Mouse (Mus musculus) forebrain, embryonic 14.5 days (tissue): Measurements from ENCODE around the gene Abcb11. TPM values are rescaled to one million over a fixed set of nuclear protein-coding genes. Genes with fewer than 3 reads are reported as not detected.

Experiments
- ATAC-seq: fragments of 200-750 bp; cut with Nextera tagmentation; 2 replicates; pipeline ENCODE4 v1.8.0; 2017; ENCODE audit warnings: mild to moderate bottlenecking, moderate library complexity
- DNase-seq: peaks from one replicate; pipeline ENCODE4 v3.0.0-alpha.2; 2015; ENCODE audit warnings: low spot score
- H3K27ac ChIP-seq: fragments of 300-500 bp; sonication (generic); 2 replicates; pipeline ENCODE4 v1.5.1; 2014; ENCODE audit warnings: low read depth, mild to moderate bottlenecking, control low read depth, low read length, moderate library complexity
- H3K27me3 ChIP-seq: fragments of 300-500 bp; sonication (generic); replicated peaks from 2 replicates; pipeline ENCODE4 v1.6.1; 2014; ENCODE audit warnings: low read length, control low read depth, mixed read lengths; ENCODE audit not compliant: control insufficient read depth, insufficient read depth
- H3K36me3 ChIP-seq: fragments of 300-500 bp; sonication (generic); 2 replicates; pipeline ENCODE4 v1.6.1; 2014; ENCODE audit warnings: low read length, control low read depth; ENCODE audit not compliant: control insufficient read depth, insufficient read depth
- H3K4me1 ChIP-seq: fragments of 300-500 bp; sonication (generic); 2 replicates; pipeline ENCODE4 v1.6.1; 2014; ENCODE audit warnings: antibody characterized with exemption, low read length, control low read depth; ENCODE audit not compliant: control insufficient read depth, insufficient read depth
- H3K4me2 ChIP-seq: fragments of 300-500 bp; sonication (generic); 2 replicates; pipeline ENCODE4 v1.6.1; 2014; ENCODE audit warnings: mild to moderate bottlenecking, control low read depth, low read length
- H3K4me3 ChIP-seq: fragments of 300-500 bp; sonication (generic); 2 replicates; pipeline ENCODE4 v1.5.1; 2014; ENCODE audit warnings: low read depth, low read length, control low read depth
- H3K9ac ChIP-seq: fragments of 300-500 bp; sonication (generic); 2 replicates; pipeline ENCODE4 v1.6.1; 2014; ENCODE audit warnings: mild to moderate bottlenecking, low read length, control low read depth, moderate library complexity
- H3K9me3 ChIP-seq: fragments of 300-500 bp; sonication (generic); replicated peaks from 2 replicates; pipeline ENCODE4 v1.6.1; 2016; ENCODE audit warnings: low read length, control low read depth, mixed read lengths; ENCODE audit not compliant: control insufficient read depth
- WGBS: fragments of 180-500 bp; shearing (Covaris S2); extraction: QIAGEN DNeasy Blood & Tissue Kit; methylation state at CpG from one replicate; pipeline ENCODE4 v1.1.7; 2014; 5-methylcytosine and 5-hydroxymethylcytosine counted together
- polyA plus RNA-seq: library from polyadenylated mRNA; unstranded; fragments of >200 nt; fragmentation: Nextera tagmentation; extraction: Ambion mirVana; gene quantifications from 2 replicates; pipeline ENCODE4 v1.2.1, GENCODE M21; 2014

Abcb11 gene
- 0.04 TPM in 1 of 2 replicates, not detected in the other for polyA plus RNA-seq

DNA sequence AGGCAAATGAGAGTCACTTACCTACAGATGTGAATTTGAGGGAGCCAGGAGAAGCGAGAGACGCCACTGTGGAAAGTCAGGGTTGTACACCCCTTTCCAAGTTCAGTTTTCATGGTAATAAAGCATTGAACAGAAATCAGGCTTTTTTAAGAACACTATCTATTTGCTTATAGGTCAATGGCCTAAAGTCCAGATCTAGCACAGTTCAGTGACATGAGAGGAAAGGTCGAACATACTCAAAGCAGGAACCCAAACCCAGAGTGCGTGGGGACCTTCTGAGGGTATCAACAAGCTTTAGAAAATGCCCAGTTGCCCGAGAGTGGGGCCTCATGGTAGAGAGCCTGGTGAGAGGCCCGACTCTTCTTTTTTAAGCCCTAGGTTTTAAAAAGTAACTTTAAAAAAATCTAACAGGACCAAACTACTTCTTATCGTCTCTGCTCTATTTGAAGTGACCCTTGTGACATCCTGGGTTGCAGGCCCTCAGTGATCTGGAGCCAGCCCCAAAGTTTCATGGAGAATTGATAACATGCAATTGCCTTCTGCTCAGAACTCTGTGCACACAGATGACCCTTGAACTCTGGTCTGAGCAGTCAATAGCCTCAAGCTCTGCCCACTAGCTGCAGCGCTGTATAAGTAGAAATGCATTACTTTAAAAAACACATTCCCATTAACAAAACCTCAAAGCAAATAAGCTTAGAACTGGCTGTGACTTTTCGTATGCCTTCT, at the start of gene Abcb11:
TSS of gene Abcb11 (minus strand) at position 121 of the 726 bp plus-strand sequence.
- no peaks in the 10 kb centered on the region for H3K36me3 ChIP-seq
- H3K9me3 ChIP-seq, result no peaks in the 10 kb centered on the region
- H3K4me3 ChIP-seq, result no peak within 1 kb of the TSS
- no peak within 1 kb of the TSS for H3K4me2 ChIP-seq
- H3K4me1 ChIP-seq, result no peaks in the 10 kb centered on the region
- no peaks in the 10 kb centered on the region for H3K27me3 ChIP-seq
- DNase-seq (no peak), ATAC-seq (no peak)
- 93% methylated on average over 9 of the region's 9 CpGs for WGBS
- no peak within 1 kb of the TSS for H3K9ac ChIP-seq
- no peak within 1 kb of the TSS for H3K27ac ChIP-seq

DNA sequence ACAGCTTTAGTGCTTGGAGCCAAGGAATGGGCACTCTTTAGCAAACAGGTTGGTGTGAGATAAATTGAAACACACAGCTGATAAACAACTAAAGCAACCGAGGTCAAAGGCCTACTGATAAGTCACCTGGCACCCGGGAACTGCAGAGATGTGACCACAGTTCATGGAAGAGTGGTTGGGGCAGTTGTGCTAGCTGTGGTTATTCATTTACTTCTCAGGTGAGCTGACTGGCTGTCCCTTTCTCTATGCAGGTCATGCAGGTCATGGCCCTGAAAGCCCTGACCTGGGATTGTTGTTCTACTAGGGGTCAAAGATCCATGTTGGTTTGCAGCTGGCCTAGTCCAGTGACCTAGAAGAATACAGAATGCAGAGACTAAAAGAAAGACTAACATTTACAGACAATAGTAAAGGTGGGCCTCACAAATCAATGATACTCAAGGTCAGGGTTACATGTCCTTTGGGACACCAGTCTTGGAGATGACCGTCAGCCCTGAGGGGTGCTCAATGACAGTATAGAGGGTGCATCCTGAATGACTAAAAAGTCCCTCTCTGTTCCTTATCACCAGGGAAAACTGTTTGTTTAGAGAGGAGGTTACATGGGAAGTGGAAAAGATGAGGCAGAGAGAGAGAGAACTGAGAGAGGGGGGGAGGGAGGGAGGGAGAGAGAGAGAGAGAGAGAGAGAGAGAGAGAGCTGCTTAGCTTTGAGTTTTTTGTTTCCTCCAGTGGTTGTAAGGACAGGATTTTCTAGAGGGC, 43.9 kb upstream of the Abcb11 start:
- H3K4me1 ChIP-seq, result no peaks in the 10 kb centered on the region
- H3K9ac ChIP-seq, result no peak overlapping the region
- DNase-seq (no peak), ATAC-seq (no peak)
- no peaks in the 10 kb centered on the region for H3K27me3 ChIP-seq
- no peak overlapping the region for H3K4me3 ChIP-seq
- no peaks in the 10 kb centered on the region for H3K36me3 ChIP-seq
- no peaks in the 10 kb centered on the region for H3K9me3 ChIP-seq
- no peak overlapping the region for H3K27ac ChIP-seq
- no peak overlapping the region for H3K4me2 ChIP-seq
- WGBS, result 92% methylated on average over 3 of the region's 3 CpGs

DNA sequence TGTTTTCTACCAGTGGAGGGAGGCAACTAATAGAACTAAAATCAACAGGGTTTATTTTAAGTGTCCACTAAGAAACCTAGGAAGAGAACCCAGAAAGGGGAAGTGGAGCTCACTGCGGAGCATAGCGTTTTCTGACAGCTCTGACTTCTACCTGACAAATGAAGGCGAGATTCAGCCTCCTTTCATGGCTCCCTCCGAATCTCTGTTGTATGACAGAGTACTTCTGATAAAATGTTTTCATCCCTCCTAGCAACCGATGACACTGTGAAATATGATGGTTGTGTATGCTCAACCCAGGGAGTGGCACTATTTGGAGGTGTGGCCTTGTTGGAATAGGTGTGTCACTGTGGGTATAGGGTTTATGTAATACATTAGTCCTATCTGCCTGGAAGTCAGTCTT, 40.4 kb upstream of the Abcb11 start:
- Histone ChIP-seq H3K36me3 (no peaks in the 10 kb centered on the region), H3K4me2 (no peak overlapping the region), H3K9ac (no peak overlapping the region), H3K27ac (no peak overlapping the region), H3K27me3 (no peaks in the 10 kb centered on the region), H3K4me1 (no peaks in the 10 kb centered on the region), H3K9me3 (no peaks in the 10 kb centered on the region), H3K4me3 (no peak overlapping the region)
- 91% methylated on average over 5 of the region's 5 CpGs for WGBS
- DNase-seq, result no peak
- no peak for ATAC-seq

- 55% methylated on average over 8 of the region's 8 CpGs for WGBS
- H3K9me3 ChIP-seq, result no peaks in the 10 kb centered on the region
- H3K27me3 ChIP-seq, result no peaks in the 10 kb centered on the region
- H3K4me1 ChIP-seq, result no peaks in the 10 kb centered on the region
- H3K4me3 ChIP-seq, result no peak overlapping the region
- no peaks in the 10 kb centered on the region for H3K36me3 ChIP-seq
- DNase-seq, result no peak
- H3K4me2 ChIP-seq, result no peak overlapping the region
- no peak overlapping the region for H3K9ac ChIP-seq
- ATAC-seq, result no peak
- no peak overlapping the region for H3K27ac ChIP-seq
Measured at GRCm38 (mm10) chr2:69381740-69382139, 39.3 kb upstream of the Abcb11 start.

- WGBS, result 89% methylated on average over 13 of the region's 13 CpGs
- Histone ChIP-seq H3K4me1 (no peaks in the 10 kb centered on the region), H3K4me2 (no peak within 1 kb of the TSS), H3K36me3 (no peaks in the 10 kb centered on the region), H3K27ac (no peak within 1 kb of the TSS), H3K27me3 (no peaks in the 10 kb centered on the region), H3K9ac (no peak within 1 kb of the TSS), H3K4me3 (no peak within 1 kb of the TSS), H3K9me3 (no peaks in the 10 kb centered on the region)
- no peak for ATAC-seq
- no peak for DNase-seq
Measured at GRCm38 (mm10) chr2:69380281-69380680, 37.9 kb upstream of the Abcb11 start, which contains the start of gene Dhrs9. Gene Dhrs9 (plus strand): TSS chr2:69380445.

- no peak overlapping the region for H3K4me3 ChIP-seq
- H3K27ac ChIP-seq, result no peak overlapping the region
- ATAC-seq (no peak), DNase-seq (no peak)
- no peaks in the 10 kb centered on the region for H3K36me3 ChIP-seq
- H3K27me3 ChIP-seq, result no peaks in the 10 kb centered on the region
- H3K9me3 ChIP-seq, result no peaks in the 10 kb centered on the region
- H3K4me2 ChIP-seq, result no peak overlapping the region
- no peaks in the 10 kb centered on the region for H3K4me1 ChIP-seq
- no peak overlapping the region for H3K9ac ChIP-seq
- WGBS, result 56% methylated on average over 1 of the region's 1 CpGs
Measured at GRCm38 (mm10) chr2:69379801-69380200, 37.4 kb upstream of the Abcb11 start.

DNA sequence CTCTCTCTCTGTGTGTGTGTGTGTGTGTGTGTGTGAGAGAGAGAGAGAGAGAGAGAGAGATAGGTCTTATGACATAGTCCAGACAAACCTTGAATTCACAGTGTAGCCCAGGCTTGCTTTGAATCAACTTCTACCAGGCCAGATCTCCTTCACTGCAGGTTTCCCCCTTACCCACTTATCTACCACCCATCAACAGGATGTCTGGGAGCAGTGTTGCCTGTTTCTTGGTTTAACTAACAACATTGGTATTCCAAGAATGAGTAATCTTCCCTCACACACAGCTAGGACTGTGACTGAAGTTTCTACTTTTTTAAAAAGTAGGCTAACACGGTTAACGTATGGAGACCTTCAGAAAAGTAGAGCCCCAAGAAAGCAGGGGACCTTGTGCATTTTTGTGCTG, 34.4 kb upstream of the Abcb11 start:
- H3K4me1 ChIP-seq, result no peaks in the 10 kb centered on the region
- H3K9ac ChIP-seq, result no peak overlapping the region
- no peaks in the 10 kb centered on the region for H3K27me3 ChIP-seq
- H3K27ac ChIP-seq, result no peak overlapping the region
- H3K4me2 ChIP-seq, result no peak overlapping the region
- 90% methylated on average over 2 of the region's 2 CpGs for WGBS
- no peaks in the 10 kb centered on the region for H3K9me3 ChIP-seq
- no peak overlapping the region for H3K4me3 ChIP-seq
- no peak for DNase-seq
- no peak for ATAC-seq
- H3K36me3 ChIP-seq, result no peaks in the 10 kb centered on the region

- no peaks in the 10 kb centered on the region for H3K9me3 ChIP-seq
- ATAC-seq (no peak), DNase-seq (no peak)
- no peak overlapping the region for H3K27ac ChIP-seq
- H3K4me3 ChIP-seq, result no peak overlapping the region
- no peaks in the 10 kb centered on the region for H3K27me3 ChIP-seq
- no peaks in the 10 kb centered on the region for H3K4me1 ChIP-seq
- no peak overlapping the region for H3K9ac ChIP-seq
- H3K4me2 ChIP-seq, result no peak overlapping the region
- H3K36me3 ChIP-seq, result no peaks in the 10 kb centered on the region
- WGBS, result 89% methylated on average over 1 of the region's 1 CpGs
Measured at GRCm38 (mm10) chr2:69365275-69365674, 22.9 kb upstream of the Abcb11 start.

DNA sequence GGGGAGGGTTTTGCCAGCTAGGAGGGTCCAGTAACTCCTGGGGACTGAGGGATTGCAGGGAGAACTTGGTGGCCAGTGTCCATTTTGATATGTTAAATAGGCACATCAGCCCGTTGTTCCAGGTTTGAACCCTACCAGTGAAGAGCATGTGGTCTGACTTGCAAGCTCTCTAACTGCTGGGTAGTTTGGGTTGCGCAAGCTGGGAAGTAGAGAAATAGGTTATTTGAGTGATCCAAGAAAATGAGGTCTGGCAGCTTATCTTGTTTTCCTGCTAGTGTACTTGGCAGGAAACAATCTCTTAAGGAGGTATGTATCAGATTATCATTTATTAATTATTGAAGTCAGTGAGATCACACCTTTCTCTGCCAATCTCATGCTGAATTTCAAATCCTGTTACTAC, 22.4 kb upstream of the Abcb11 start:
- Histone ChIP-seq H3K4me3 (no peak overlapping the region), H3K4me1 (no peaks in the 10 kb centered on the region), H3K36me3 (no peaks in the 10 kb centered on the region), H3K27me3 (no peaks in the 10 kb centered on the region), H3K27ac (no peak overlapping the region), H3K4me2 (no peak overlapping the region), H3K9me3 (no peaks in the 10 kb centered on the region), H3K9ac (no peak overlapping the region)
- ATAC-seq, result no peak
- DNase-seq, result peak; percentile 11
- 86% methylated on average over 2 of the region's 2 CpGs for WGBS
